Mouse (Mus musculus): Measurements from ENCODE around the gene Cnbd2.
A peak's percentile ranks its signal among the peaks of the same experiment; 100 is the strongest.

Gene Cnbd2

GRCm38 (mm10) chr2:156311441-156311840 is 658 bp upstream of the Cnbd2 start:
- DNase-seq (ENCODE audit: low spot score in 2 of 2) = no peak

- DNase-seq (ENCODE audit: low spot score in 2 of 2) = peak; percentile 52 to 66
Observed at GRCm38 (mm10) chr2:156311841-156312291, 233 bp upstream of the Cnbd2 start.

GRCm38 (mm10) chr2:156313153-156313552 is 1.1 kb downstream of the Cnbd2 start:
- no peak for DNase-seq (ENCODE audit: low spot score in 2 of 2)

- no peak for DNase-seq (ENCODE audit: low spot score in 2 of 2)
Observed at GRCm38 (mm10) chr2:156314811-156315210, 2.7 kb downstream of the Cnbd2 start.

GRCm38 (mm10) chr2:156318491-156318890 is 6.4 kb downstream of the Cnbd2 start:
- DNase-seq (ENCODE audit: low spot score in 2 of 2) = no peak

GRCm38 (mm10) chr2:156321538-156321937 is 9.4 kb downstream of the Cnbd2 start:
- no peak for DNase-seq (ENCODE audit: low spot score in 2 of 2)

- peak; percentile 18 to 54 for DNase-seq (ENCODE audit: low spot score in 2 of 2)
Observed at GRCm38 (mm10) chr2:156324116-156324588, 12.1 kb downstream of the Cnbd2 start.

GRCm38 (mm10) chr2:156324681-156325080 is 12.6 kb downstream of the Cnbd2 start:
- peak; percentile 29 to 70 for DNase-seq (ENCODE audit: low spot score in 2 of 2)

GRCm38 (mm10) chr2:156330681-156331080 is 18.6 kb downstream of the Cnbd2 start:
- DNase-seq (ENCODE audit: low spot score in 2 of 2) = no peak

- no peak for DNase-seq (ENCODE audit: low spot score in 2 of 2)
Observed at GRCm38 (mm10) chr2:156331446-156331965, 19.4 kb downstream of the Cnbd2 start.

- DNase-seq (ENCODE audit: low spot score in 2 of 2) = no peak
Observed at GRCm38 (mm10) chr2:156340078-156340477, 28.0 kb downstream of the Cnbd2 start.

DNA sequence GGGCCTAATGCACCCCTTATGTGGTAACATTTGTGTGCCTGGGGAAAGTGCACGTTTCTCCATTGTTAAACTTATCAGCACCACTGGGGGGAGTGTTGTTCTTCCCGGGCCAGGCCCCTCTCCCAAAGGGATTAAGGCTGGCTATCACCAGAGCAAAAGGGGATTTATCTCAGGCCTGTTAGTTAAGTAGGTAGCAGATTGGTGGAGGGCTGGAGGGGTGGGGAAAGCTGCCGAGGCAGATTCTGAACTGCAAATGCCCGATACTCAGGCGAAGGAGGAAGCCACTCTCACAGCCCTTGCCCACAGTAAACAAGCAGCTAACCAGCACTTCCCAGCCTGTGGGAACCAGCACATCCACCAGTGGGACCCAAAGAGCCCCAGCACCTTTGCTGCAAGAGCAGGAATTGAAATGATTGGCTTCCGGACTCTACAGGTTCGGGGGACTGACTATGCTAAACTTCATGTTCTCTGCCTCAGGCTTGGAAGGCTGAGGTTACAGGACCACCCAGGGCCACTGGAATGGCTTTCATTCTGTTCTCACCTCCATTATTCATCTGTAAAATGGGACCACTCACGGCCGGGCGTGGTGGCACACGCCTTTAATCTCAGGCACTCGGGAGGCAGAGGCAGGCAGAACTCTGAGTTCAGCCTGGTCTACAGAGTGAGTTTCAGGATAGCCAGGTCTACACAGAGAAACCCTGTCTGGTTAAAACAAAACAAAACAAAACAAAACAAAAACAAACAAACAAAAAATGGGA is 32.9 kb downstream of the Cnbd2 start:
- no peak for DNase-seq (ENCODE audit: low spot score in 2 of 2)

DNA sequence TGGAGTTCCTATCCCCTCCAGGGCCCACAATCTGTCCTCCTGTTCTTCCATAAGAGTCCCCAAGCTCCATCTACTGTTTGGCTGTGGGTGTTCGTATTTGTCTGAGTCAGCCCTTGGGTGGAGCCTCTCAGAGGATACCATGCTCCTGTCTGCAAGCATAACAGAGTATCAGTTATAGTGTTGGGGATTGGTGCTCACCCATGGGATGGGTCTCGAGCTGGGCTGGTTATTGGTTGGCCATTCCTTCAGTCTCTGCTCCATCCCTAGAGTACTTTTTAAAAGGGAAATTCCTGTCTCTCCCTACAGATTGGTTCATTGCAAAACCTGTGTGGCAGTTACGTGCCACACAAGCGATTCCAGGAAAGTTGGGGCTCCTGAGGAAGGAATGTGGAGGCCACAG is 36.7 kb downstream of the Cnbd2 start:
- DNase-seq (ENCODE audit: low spot score in 2 of 2) = no peak

DNA sequence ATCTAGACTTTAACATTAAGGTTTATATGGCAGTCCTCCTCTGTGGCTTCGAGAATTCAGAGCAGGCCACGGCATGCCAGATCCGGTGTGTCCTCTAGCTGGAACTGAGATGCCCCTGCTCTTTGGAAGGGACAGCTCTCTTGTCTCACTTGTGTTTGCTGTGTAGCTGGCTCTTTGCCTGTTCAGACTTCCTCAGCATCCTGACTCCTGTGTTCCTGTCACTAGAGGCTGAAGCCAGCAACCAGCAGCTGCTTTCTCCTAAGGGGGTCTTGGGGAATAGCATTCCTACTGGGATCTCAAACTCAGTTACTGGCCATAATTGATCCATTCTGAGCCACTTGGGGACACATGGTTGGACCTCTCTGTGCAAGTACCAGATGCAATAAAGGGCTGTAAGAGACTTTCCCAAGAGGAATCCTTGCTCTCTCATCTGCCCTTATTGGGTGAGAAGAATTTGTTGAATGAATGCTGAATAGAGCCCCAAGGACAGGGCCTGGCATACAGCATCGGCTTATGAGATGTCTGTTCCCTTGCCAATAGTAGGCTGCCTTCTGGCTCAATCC is 37.3 kb downstream of the Cnbd2 start:
- DNase-seq (ENCODE audit: low spot score in 2 of 2) = no peak

- DNase-seq (ENCODE audit: low spot score in 2 of 2) = no peak
Observed at GRCm38 (mm10) chr2:156351243-156351642, 39.1 kb downstream of the Cnbd2 start.

DNA sequence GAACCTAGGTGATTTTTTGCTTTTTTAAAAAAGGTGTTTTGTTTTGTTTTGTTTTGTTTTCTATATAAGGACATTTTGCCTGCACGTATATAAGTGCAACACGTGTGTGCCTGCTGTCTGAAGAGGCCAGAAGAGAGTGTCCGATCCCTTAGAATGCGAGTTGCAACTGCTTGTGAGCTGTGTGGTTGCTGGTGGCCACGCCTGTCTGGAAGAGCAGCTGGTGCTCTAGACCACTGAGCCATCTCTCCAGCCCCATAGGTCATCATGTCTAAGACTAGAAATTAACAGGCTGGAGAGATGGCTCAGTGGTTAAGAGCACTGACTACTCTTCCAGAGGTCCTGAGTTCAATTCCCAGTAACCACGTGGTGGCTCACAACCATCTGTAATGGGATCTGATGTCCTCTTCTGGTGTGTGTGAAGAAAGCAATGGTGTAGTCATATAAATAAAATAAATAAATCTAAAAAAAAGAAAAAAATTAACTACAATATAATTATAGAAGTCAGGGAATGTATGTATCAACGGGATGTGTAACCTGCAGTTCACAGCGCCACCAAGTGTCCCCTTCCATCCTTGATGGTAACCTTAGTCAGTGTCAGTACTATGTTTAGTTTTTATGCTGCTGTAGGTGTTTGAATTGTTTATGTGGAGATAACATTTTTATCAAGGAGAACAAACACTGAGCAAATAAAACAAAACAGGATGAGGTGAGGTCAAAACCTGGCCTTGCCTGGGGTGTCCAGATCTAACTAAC is 40.5 kb downstream of the Cnbd2 start:
- DNase-seq (ENCODE audit: low spot score in 2 of 2) = no peak

GRCm38 (mm10) chr2:156353265-156353692 is 41.2 kb downstream of the Cnbd2 start:
- DNase-seq (ENCODE audit: low spot score in 2 of 2) = peak in 1 of 2 experiments; percentile 38

DNA sequence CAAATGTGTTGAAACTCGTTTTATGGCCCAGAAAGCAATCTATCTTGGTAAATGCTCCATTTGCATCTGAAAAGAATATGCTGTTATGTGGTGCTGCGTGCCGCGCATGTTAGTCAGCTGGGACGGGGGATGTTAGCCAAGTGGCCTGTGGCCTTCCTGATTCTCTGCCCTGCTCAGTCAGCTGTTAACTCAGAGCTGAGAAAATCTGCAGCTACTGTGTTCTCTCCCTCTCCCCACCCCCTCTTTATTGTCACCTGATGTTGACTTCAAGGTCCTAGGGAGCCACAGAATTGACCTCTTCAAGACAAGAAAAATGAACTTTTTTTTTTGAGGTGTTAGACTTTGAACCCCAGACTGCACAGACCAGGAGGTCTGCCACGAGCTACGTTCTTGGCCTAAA is 43.9 kb downstream of the Cnbd2 start:
- no peak for DNase-seq (ENCODE audit: low spot score in 2 of 2)

- DNase-seq (ENCODE audit: low spot score in 2 of 2) = no peak
Observed at GRCm38 (mm10) chr2:156368465-156368864, 56.4 kb downstream of the Cnbd2 start.

- DNase-seq (ENCODE audit: low spot score in 2 of 2) = no peak
Observed at GRCm38 (mm10) chr2:156370896-156371295, 58.8 kb downstream of the Cnbd2 start.

DNA sequence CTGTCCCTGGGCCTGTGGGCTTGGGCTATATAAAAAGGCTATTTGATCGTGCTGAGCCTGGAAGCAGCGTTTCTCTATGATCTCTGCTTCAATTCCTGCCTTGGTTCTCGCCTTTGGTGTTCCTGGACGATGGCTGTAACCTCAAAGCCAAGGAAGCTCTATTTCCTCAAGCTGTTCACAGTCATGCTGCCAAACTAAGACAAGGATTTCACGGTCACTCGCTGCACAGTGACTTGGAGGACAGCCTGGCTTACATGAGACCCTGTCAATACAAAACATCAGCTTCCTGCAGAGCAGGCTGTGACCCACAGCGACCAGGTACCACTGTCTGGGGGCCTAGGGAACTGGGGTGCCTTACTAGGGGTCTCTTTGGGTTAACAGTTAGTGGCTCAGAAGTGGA is 64.9 kb downstream of the Cnbd2 start:
- DNase-seq (ENCODE audit: low spot score in 2 of 2) = no peak

GRCm38 (mm10) chr2:156379929-156380328 is 67.8 kb downstream of the Cnbd2 start:
- DNase-seq (ENCODE audit: low spot score in 2 of 2) = no peak

Measured in urinary bladder, postnatal 36 days (tissue).